Mouse (Mus musculus) layer of hippocampus, postnatal 25 days (tissue): ENCODE measurements at regions not wholly inside any gene's neighbourhood (a gene's known extent, or its start where the extent isn't known, plus 50 kb on each side); places are given as distances from the start of the nearest gene placed in this dataset.

Experiments
- DNase-seq, 2 experiments: peaks; one replicate each; pipeline ENCODE4 v3.0.0; 2022; ENCODE audit warnings: mixed read lengths in 2 of 2, low spot score in 1 of 2; ENCODE audit errors: extremely low spot score in 1 of 2

DNA sequence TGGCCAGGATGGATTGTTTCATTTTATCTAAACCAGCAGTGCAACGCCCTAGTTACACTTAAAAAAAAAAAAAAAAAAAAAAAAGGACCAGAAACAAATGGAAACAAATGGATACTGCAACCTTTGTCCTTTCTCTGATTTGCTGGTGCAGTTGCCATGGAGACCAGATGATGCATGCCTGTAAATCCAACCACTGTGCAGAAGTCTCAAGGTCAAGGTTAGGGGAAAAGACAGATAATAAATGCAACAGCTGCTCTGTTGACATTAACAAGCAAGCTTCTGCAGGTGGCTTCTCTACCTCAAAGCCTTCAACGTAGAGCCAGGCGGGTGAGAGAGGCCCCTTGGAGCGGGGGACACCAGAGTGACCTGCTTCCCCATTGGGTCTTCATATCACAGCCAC, 167.3 kb upstream of the Tmem132c start:
- no peak for DNase-seq
